Mouse (Mus musculus) testis, adult 2 months (tissue): ENCODE measurements around the gene Zfp871.
"Not testable (repeated sequence)": the region's sequence is repeated elsewhere in the genome, so short reads cannot be mapped to it uniquely, and the experiment has no call there.

Experiments
- CTCF ChIP-seq: fragments of 200-500 bp; IDR thresholded peaks from 2 replicates; pipeline ENCODE4 v1.5.1; 2012; ENCODE audit warnings: low read depth, mild to moderate bottlenecking, inconsistent platforms, low read length, moderate library complexity; ENCODE audit not compliant: control insufficient read depth, insufficient read depth, insufficient replicate concordance
- POLR2A ChIP-seq: fragments of 200-500 bp; IDR thresholded peaks from 2 replicates; pipeline ENCODE4 v1.6.1; 2012; ENCODE audit warnings: low read depth, mild to moderate bottlenecking, inconsistent platforms, low read length, moderate library complexity; ENCODE audit not compliant: control insufficient read depth

- TF ChIP-seq CTCF, POLR2A: not testable (repeated sequence)
These were observed 61.7 kb downstream of the Zfp871 start for GRCm38 (mm10) chr17:32726360-32726759.
